Mouse (Mus musculus) liver, adult 10 weeks (tissue): ENCODE results near the gene Hjurp. TPM values are rescaled to one million over a fixed set of nuclear protein-coding genes. Genes with fewer than 3 reads are reported as not detected.

Experiments
- polyA plus RNA-seq: library from polyadenylated mRNA; stranded (reverse); fragments of 350-450 nt; fragmentation: Illumina TruSeq; extraction: RNeasy Lipid Tissue Mini Kit (QIAGEN cat#74804); gene quantifications from one replicate; pipeline ENCODE4 v1.2.3, GENCODE M21; 2014; ENCODE audit warnings: low read depth, low replicate concordance

The Hjurp gene
- 44.3 TPM for polyA plus RNA-seq

DNA sequence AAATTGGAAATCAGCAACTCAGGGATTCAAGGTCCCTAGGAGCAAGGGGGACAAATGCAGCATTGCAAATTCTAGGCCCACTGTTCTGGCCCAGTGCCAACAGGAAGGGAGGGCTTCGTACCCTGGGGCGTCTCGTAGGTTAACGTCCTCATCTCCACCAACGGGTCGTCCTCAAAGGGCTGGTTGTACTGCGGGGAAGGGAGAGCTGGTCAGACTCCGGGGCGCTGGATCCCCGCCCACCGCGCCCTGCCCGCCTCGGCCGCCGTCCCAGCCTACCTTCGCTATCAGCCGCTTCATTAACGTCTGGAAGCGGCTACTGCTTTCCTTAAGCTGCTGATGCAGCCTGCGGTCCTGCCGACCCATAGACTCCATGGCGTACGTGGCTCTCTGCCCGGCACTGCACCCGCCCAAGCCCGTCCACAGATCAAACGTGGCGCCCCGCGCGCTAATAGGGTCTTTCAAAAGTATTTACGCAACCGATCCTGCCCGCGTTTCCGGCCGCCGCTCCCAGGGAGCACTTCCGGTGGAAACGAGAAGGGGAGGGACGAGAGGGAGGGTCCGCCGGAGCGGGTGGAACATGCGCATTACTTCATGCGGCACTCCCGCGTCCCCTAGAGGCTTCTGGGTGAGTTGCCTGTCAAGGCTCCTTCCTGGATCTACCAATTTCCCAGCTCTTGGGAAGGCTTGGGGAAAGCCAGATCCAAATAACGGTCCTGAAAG lies at the start of gene Hjurp, which contains the start of gene Trpm8:
TSS of gene Hjurp (minus strand) at position 536 of the 720 bp plus-strand sequence.
TSS of gene Trpm8 (plus strand) at position 564 of the 720 bp plus-strand sequence.

DNA sequence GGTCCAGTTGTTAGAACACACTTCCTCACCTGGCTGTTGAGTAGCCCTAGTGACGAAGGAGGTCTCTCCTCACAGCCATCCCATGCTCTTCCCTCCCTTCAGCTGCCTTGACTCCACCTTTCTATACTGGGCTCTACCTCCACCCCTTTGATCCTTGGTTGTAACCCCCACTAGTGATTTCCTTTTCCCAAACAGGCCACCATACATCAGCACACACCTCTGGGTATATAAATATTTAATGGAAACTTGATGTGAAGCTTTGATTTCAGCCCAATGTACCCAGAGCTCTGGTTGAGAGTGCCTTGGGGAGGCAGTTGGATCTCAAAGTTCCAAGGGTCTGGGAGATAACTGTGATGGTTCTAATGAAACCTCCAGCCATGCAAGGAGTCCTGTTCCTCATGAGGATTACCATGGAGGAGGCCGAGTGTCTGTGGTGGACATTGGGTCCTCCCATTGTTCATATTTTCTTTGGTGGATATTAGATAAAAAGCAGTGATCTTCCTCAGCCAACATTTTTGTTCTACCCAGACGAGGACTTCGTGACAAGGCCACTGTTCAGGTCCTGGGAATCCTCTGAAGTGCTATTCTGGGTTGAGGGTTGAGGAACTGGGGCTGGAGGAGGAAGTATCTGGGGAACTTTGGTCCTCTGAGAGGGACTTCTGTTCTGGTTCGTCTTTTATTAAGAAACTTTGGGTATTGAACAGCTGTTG lies 50.6 kb downstream of the Hjurp start, which contains the start of gene Mroh2a:
TSS of gene Mroh2a (plus strand) at position 317 of the 710 bp plus-strand sequence.

Other genes starting within 250 kb of the Hjurp start
- 6.3 TPM for gene Ugt1a10, start 222.2 kb downstream of the Hjurp start, polyA plus RNA-seq
- gene Ugt1a9, start 206.8 kb downstream of the Hjurp start, polyA plus RNA-seq = 437 TPM
- not detected for gene Ugt1a8, start 189.8 kb downstream of the Hjurp start, polyA plus RNA-seq
- gene Ugt1a7c, start 182.6 kb downstream of the Hjurp start, polyA plus RNA-seq = 38.6 TPM
- gene Ugt1a6b, start 174.4 kb downstream of the Hjurp start, polyA plus RNA-seq = 92.8 TPM
- gene Ugt1a6a, start 142.8 kb downstream of the Hjurp start, polyA plus RNA-seq = 60.2 TPM
- 306 TPM for gene Ugt1a5, start 111.6 kb downstream of the Hjurp start, polyA plus RNA-seq
- 0.42 TPM for gene Ugt1a2, start 77.0 kb downstream of the Hjurp start, polyA plus RNA-seq
- not detected for gene Dnajb3, start 71.9 kb downstream of the Hjurp start, polyA plus RNA-seq
- 891 TPM for gene Ugt1a1, start 65.7 kb downstream of the Hjurp start, polyA plus RNA-seq
- gene Mroh2a, start 50.6 kb downstream of the Hjurp start, polyA plus RNA-seq = 0.42 TPM
- gene Trpm8, start within 50 bp of the Hjurp start, polyA plus RNA-seq = not detected
- gene Spp2, start 129.3 kb upstream of the Hjurp start, polyA plus RNA-seq = 140 TPM
- not detected for gene Glrp1, start 232.4 kb upstream of the Hjurp start, polyA plus RNA-seq